Mouse (Mus musculus) lung, adult 2 months (tissue): ENCODE data around the gene Gm29735. TPM values are rescaled to one million over a fixed set of nuclear protein-coding genes. Genes with fewer than 3 reads are reported as not detected.
"Not testable (repeated sequence)": the region's sequence is repeated elsewhere in the genome, so short reads cannot be mapped to it uniquely, and the experiment has no call there.

ENCODE experiments used
- DNase-seq: peaks from one replicate; pipeline ENCODE4 v3.0.0; 2022
- H3K4me1 ChIP-seq: fragments of 200-500 bp; 2 replicates; pipeline ENCODE4 v1.6.1; 2011; ENCODE audit warnings: low read length; ENCODE audit not compliant: control insufficient read depth, insufficient read depth
- H3K4me3 ChIP-seq: fragments of 200-500 bp; replicated peaks from 2 replicates; pipeline ENCODE3; 2011; ENCODE audit warnings: low read depth, mild to moderate bottlenecking, control low read depth, low read length; ENCODE audit errors: extremely low read depth
- CTCF ChIP-seq: fragments of 200-500 bp; IDR thresholded peaks from 2 replicates; pipeline ENCODE4 v1.5.1; 2011; ENCODE audit warnings: mild to moderate bottlenecking, low read length, control low read depth; ENCODE audit not compliant: insufficient read depth
- POLR2A ChIP-seq: fragments of 200-500 bp; IDR thresholded peaks from 2 replicates; pipeline ENCODE4 v1.6.1; 2011; ENCODE audit warnings: low read depth, mild to moderate bottlenecking, control low read depth, low read length, borderline replicate concordance; ENCODE audit errors: extremely low read depth
- WGBS: fragments of 180-500 bp; shearing (Covaris S2); methylation state at CpG from one replicate; pipeline ENCODE4 v1.1.7; 2018; 5-methylcytosine and 5-hydroxymethylcytosine counted together
- polyA plus RNA-seq: library from polyadenylated mRNA; depleted of rRNA; stranded (reverse); fragments of >200 nt; gene quantifications from 2 replicates; pipeline ENCODE4 v1.2.3, GENCODE M21; 2012; rRNA removed

The Gm29735 gene
- polyA plus RNA-seq, 1 experiment = not detected

DNA sequence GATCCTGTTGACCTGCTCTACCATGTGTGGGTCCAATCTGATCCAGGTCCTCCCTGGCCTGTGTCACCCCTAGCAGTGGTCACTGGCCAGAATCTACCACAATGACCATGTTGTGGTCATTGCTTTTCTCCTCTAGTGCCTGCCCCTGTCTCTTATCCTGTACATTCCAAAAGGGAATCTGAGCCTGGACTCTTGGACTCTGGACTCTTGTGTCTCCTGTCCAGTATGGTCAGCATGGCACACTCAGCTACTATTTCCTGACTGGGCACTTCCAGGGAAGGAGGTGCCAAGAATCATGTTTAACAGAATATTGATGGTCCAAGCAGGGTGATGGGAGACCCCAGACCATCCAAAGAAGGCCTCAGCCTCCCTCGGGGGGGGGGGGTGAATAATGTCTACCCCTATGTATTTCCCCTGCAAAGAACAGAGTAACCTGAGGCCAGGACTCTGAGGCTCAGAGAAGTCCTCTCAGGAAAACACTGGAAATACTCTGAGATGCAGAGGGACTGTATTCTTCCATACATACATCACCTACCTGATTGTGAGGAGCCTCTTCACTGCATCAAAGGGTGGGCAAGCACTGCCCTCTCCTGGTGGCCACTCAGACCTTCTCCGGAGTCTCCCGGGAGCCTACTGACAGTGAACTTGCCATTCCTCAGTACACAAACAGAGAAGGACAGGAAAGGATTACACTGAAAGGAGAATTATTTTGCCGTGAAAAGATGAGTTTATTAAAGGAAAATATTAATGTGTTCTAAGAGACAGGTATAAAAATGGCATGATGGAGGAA lies 22.5 kb downstream of the Gm29735 start:
- 47% methylated on average over 4 of the region's 4 CpGs for WGBS
- TF ChIP-seq POLR2A = no peak
- TF ChIP-seq CTCF = no peak
- DNase-seq = no peak
- no peak overlapping the region for H3K4me3 ChIP-seq
- H3K4me1 ChIP-seq = no peaks in the 10 kb centered on the region

DNA sequence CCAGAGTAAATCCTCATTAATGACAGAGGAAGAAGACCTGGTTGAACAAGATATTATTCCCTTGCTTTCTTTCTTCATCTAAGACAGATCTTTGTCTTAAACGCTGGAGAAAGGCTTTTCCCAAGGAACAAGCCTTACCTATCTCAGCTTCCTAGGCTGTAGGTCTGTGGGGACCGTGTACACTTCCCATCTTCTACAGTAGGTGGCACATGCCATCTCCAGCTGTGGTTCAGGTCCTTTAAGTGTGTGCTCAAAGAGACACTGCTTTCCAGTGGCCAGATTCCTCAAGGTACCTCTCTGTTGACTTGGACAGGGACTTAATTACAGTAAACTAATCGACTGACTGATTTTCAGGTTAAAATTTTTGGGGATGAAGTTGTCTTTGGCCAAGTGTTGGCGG lies 28.1 kb downstream of the Gm29735 start:
- DNase-seq = no peak
- no peaks in the 10 kb centered on the region for H3K4me1 ChIP-seq
- 54% methylated on average over 4 of the region's 4 CpGs for WGBS
- TF ChIP-seq POLR2A = no peak
- no peak for TF ChIP-seq CTCF
- no peak overlapping the region for H3K4me3 ChIP-seq

DNA sequence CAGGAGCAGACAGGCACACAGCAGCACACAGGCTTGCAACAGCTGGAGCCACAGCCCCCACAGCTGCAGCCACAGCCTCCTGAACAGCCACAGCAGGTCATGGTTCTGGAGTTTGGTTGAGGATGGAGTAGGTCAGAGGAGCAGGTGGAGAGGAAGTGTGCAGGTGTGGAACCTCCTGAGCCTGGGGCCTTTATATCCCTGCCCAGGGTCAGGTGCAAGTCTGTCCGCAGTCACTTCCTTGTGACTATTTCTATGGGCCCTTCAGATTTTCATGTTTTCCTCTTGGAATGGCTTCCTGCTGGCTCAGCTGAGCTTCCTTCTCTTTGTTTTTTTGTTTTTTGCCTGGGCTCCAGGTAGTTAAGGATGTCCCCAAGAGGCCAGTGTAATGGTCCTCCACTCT lies 36.3 kb downstream of the Gm29735 start, which contains the start of gene Gm45618:
Gm45618 (minus strand) TSS at position 101 of the 400 bp plus-strand sequence.
- WGBS = 81% methylated on average over 1 of the region's 1 CpGs
- H3K4me1 ChIP-seq, DNase-seq, H3K4me3 ChIP-seq: not testable (repeated sequence)

DNA sequence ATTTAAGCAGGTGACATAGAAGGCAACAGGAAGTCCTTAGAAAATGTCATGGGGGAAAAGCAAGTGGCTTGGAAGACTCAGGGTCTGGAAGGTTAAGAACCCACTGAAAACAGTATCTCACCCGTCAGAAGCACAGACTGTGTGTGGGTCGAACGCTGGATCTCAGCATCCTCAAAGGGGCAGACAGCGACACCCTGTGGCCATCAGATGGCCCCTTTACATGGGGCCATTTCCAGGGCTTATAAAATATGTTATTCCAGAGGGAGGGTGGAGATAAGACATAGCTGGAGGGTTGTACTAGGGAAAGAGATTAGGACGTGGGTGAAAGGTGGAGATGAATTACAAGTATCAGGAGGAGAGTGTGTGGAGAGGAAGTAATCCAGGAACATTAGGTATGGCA lies 37.3 kb downstream of the Gm29735 start:
- H3K4me3 ChIP-seq = no peak overlapping the region
- no peaks in the 10 kb centered on the region for H3K4me1 ChIP-seq
- TF ChIP-seq POLR2A = no peak
- TF ChIP-seq CTCF = peak; percentile 40
- WGBS = 10% methylated on average over 5 of the region's 5 CpGs
- DNase-seq = no peak

Other genes with a start within 250 kb of the Gm29735 start
- 82.2 and 99.6 TPM in 2 replicates for gene Tollip, start 238.6 kb downstream of the Gm29735 start, polyA plus RNA-seq
- 0.31 and 0.41 TPM in 2 replicates for gene Brsk2, start 207.4 kb downstream of the Gm29735 start, polyA plus RNA-seq
- 40.6 and 54.0 TPM in 2 replicates for gene Mob2, start 96.0 kb downstream of the Gm29735 start, polyA plus RNA-seq
- 30.1 and 33.3 TPM in 2 replicates for gene Dusp8, start 61.3 kb downstream of the Gm29735 start, polyA plus RNA-seq
- not detected in 2 replicates for gene Gm45618, start 36.4 kb downstream of the Gm29735 start, polyA plus RNA-seq
- gene Gm39115, start 21.1 kb downstream of the Gm29735 start, polyA plus RNA-seq = not detected in 2 replicates
- not detected in 2 replicates for gene Gm45337, start 12.5 kb downstream of the Gm29735 start, polyA plus RNA-seq
- not detected in 2 replicates for gene Gm4553, start 8.6 kb upstream of the Gm29735 start, polyA plus RNA-seq
- not detected in 2 replicates for gene Krtap5-2, start 18.9 kb upstream of the Gm29735 start, polyA plus RNA-seq
- not detected in 2 replicates for gene Gm10153, start 33.3 kb upstream of the Gm29735 start, polyA plus RNA-seq
- gene Krtap5-3, start 44.3 kb upstream of the Gm29735 start, polyA plus RNA-seq = not detected in 2 replicates
- gene Gm7579, start 54.7 kb upstream of the Gm29735 start, polyA plus RNA-seq = not detected in 2 replicates
- 0.28 and 0.30 TPM in 2 replicates for gene Krtap5-5, start 72.9 kb upstream of the Gm29735 start, polyA plus RNA-seq
- not detected in 2 replicates for gene Gm40460, start 84.0 kb upstream of the Gm29735 start, polyA plus RNA-seq
- gene Gm2431, start 101.2 kb upstream of the Gm29735 start, polyA plus RNA-seq = not detected in 2 replicates
- not detected in 2 replicates for gene Gm4559, start 117.2 kb upstream of the Gm29735 start, polyA plus RNA-seq
- gene Krtap5-1, start 140.0 kb upstream of the Gm29735 start, polyA plus RNA-seq = not detected in 2 replicates
- gene Krtap5-4, start 146.4 kb upstream of the Gm29735 start, polyA plus RNA-seq = not detected in 2 replicates
- 48.5 and 49.1 TPM in 2 replicates for gene Ifitm10, start 216.6 kb upstream of the Gm29735 start, polyA plus RNA-seq
- 0.24 TPM in 1 of 2 replicates, not detected in the other for gene Gm49369, start 225.6 kb upstream of the Gm29735 start, polyA plus RNA-seq
- 689 and 921 TPM in 2 replicates for gene Ctsd, start 230.9 kb upstream of the Gm29735 start, polyA plus RNA-seq